Mouse (Mus musculus) neural tube, embryonic 14.5 days (tissue): ENCODE data around the gene Tldc1. TPM values are rescaled to one million over a fixed set of nuclear protein-coding genes. Genes with fewer than 3 reads are reported as not detected.

Source experiments
- ATAC-seq: fragments of 200-750 bp; cut with Nextera tagmentation; 2 replicates; pipeline ENCODE4 v1.8.0; 2017; ENCODE audit warnings: low read depth, mild to moderate bottlenecking, moderate TSS enrichment, moderate library complexity
- H3K27ac ChIP-seq: fragments of 300-500 bp; sonication (generic); 2 replicates; pipeline ENCODE4 v1.5.1; 2014; ENCODE audit warnings: low read depth, mild to moderate bottlenecking, control low read depth, low read length, moderate library complexity, mixed read lengths
- H3K27me3 ChIP-seq: fragments of 300-500 bp; sonication (generic); 2 replicates; pipeline ENCODE4 v1.6.1; 2014; ENCODE audit warnings: low read length; ENCODE audit not compliant: control insufficient read depth, insufficient read depth
- H3K36me3 ChIP-seq: fragments of 300-500 bp; sonication (generic); 2 replicates; pipeline ENCODE4 v1.6.1; 2014; ENCODE audit warnings: low read length, mixed read lengths; ENCODE audit not compliant: control insufficient read depth, insufficient read depth
- H3K4me1 ChIP-seq: fragments of 300-500 bp; sonication (generic); 2 replicates; pipeline ENCODE4 v1.6.1; 2014; ENCODE audit warnings: low read length; ENCODE audit not compliant: control insufficient read depth, insufficient read depth
- H3K4me2 ChIP-seq: fragments of 300-500 bp; sonication (generic); 2 replicates; pipeline ENCODE4 v1.6.1; 2014; ENCODE audit warnings: mild to moderate bottlenecking, low read depth, low read length, control low read depth
- H3K4me3 ChIP-seq: fragments of 300-500 bp; sonication (generic); 2 replicates; pipeline ENCODE4 v1.5.1; 2014; ENCODE audit warnings: low read depth, low read length, control low read depth, mixed read lengths
- H3K9ac ChIP-seq: fragments of 300-500 bp; sonication (generic); replicated peaks from 2 replicates; pipeline ENCODE4 v1.6.1; 2014; ENCODE audit warnings: low read depth, mild to moderate bottlenecking, control low read depth, low read length, mixed read lengths
- H3K9me3 ChIP-seq: fragments of 300-500 bp; sonication (generic); 2 replicates; pipeline ENCODE4 v1.6.1; 2016; ENCODE audit warnings: low read length; ENCODE audit not compliant: control insufficient read depth
- WGBS: fragments of 180-500 bp; shearing (Covaris S2); extraction: QIAGEN DNeasy Blood & Tissue Kit; methylation state at CpG from one replicate; pipeline ENCODE4 v1.1.7; 2014; 5-methylcytosine and 5-hydroxymethylcytosine counted together
- polyA plus RNA-seq: library from polyadenylated mRNA; unstranded; fragments of >200 nt; fragmentation: Nextera tagmentation; extraction: Ambion mirVana; gene quantifications from 2 replicates; pipeline ENCODE4 v1.2.1, GENCODE M21; 2014

Gene Tldc1
- 8.1 and 8.9 TPM in 2 replicates for polyA plus RNA-seq

DNA sequence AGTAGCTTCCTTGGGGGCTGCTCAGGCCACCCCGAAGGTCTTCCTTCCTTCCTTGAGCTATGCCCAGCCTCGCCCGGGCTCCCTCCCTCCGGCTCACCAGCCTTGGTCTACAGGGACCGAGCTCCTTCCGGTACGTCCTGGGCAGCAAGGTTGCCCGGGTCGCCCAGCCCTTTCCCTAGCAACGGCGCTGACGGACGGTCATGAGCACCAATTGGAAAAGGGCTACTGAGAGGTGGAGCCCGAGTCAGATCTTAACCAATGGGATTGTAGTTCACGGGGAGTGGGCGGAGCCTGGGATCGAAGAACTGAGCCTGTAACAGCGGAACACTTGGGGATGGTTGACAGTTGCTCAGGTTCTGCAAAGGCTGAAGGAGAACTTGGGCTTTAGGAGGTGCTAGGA lies at the start of gene Tldc1:
TSS of gene Tldc1 (minus strand) at position 154 of the 400 bp plus-strand sequence.
- under 1% methylated on average over 18 of the region's 18 CpGs for WGBS
- Histone ChIP-seq H3K27ac (peak within 1 kb of the TSS; percentile 82), H3K4me2 (peak within 1 kb of the TSS; percentile 90), H3K9me3 (no peaks in the 10 kb centered on the region), H3K36me3 (no peaks in the 10 kb centered on the region), H3K4me1 (peaks cover 13% of the 10 kb centered on the region), H3K4me3 (peak within 1 kb of the TSS; percentile 51), H3K27me3 (no peaks in the 10 kb centered on the region), H3K9ac (peak within 1 kb of the TSS; percentile 58)
- ATAC-seq, result peak; percentile 96

DNA sequence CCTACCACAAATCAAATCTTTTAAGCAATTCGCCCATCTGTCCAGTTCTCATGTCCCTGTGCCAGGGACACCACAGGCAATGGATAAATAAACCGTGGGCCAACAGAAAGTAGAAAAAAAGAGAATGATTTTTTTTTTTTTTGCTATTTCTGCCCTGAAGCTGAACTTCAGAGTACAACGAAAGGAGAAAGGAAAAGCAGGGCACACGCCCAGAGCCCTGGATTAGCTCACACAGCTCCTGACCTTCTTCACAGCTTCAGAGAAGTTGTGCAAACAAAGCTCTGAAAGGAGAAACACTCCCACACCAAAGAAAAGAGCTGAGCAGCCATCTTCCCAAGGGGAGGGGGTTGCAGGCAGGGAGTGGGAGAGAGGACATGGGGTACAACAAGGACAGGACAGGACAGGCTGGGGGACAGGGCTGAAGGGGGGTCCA lies 49.5 kb upstream of the Tldc1 start:
- Histone ChIP-seq H3K4me3 (no peak overlapping the region), H3K9ac (no peak overlapping the region), H3K9me3 (no peaks in the 10 kb centered on the region), H3K4me2 (no peak overlapping the region), H3K4me1 (peaks cover 45% of the 10 kb centered on the region), H3K27me3 (no peaks in the 10 kb centered on the region), H3K36me3 (no peaks in the 10 kb centered on the region), H3K27ac (no peak overlapping the region)
- ATAC-seq, result no peak
- WGBS, result 38% methylated on average over 4 of the region's 4 CpGs

GRCm38 (mm10) chr8:119826982-119827381 lies 48.8 kb upstream of the Tldc1 start:
- Histone ChIP-seq H3K4me2 (no peak overlapping the region), H3K27me3 (no peaks in the 10 kb centered on the region), H3K27ac (no peak overlapping the region), H3K4me1 (peaks cover 38% of the 10 kb centered on the region), H3K9me3 (no peaks in the 10 kb centered on the region), H3K4me3 (no peak overlapping the region), H3K36me3 (no peaks in the 10 kb centered on the region), H3K9ac (no peak overlapping the region)
- no peak for ATAC-seq
- WGBS, result 75% methylated on average over 5 of the region's 5 CpGs

GRCm38 (mm10) chr8:119825950-119826730 lies 47.9 kb upstream of the Tldc1 start:
- Histone ChIP-seq H3K4me3 (no peak overlapping the region), H3K27me3 (no peaks in the 10 kb centered on the region), H3K4me1 (peaks cover 29% of the 10 kb centered on the region), H3K36me3 (no peaks in the 10 kb centered on the region), H3K9ac (no peak overlapping the region), H3K27ac (no peak overlapping the region), H3K9me3 (no peaks in the 10 kb centered on the region), H3K4me2 (no peak overlapping the region)
- ATAC-seq, result no peak
- 88% methylated on average over 19 of the region's 19 CpGs for WGBS

GRCm38 (mm10) chr8:119824809-119825273 lies 46.6 kb upstream of the Tldc1 start:
- H3K27me3 ChIP-seq, result no peaks in the 10 kb centered on the region
- WGBS, result 82% methylated on average over 11 of the region's 11 CpGs
- ATAC-seq, result no peak
- no peak overlapping the region for H3K4me3 ChIP-seq
- no peak overlapping the region for H3K4me2 ChIP-seq
- H3K27ac ChIP-seq, result no peak overlapping the region
- no peak overlapping the region for H3K9ac ChIP-seq
- H3K4me1 ChIP-seq, result peaks cover 16% of the 10 kb centered on the region
- H3K36me3 ChIP-seq, result no peaks in the 10 kb centered on the region; the same call in 1 of the 2 replicates
- no peaks in the 10 kb centered on the region for H3K9me3 ChIP-seq

- no peak overlapping the region for H3K27ac ChIP-seq
- WGBS, result 44% methylated on average over 4 of the region's 4 CpGs
Measured at GRCm38 (mm10) chr8:119824100-119824499, 45.9 kb upstream of the Tldc1 start.

GRCm38 (mm10) chr8:119823278-119823677 lies 45.1 kb upstream of the Tldc1 start:
- no peak overlapping the region for H3K4me2 ChIP-seq
- H3K27me3 ChIP-seq, result no peaks in the 10 kb centered on the region
- no peak overlapping the region for H3K9ac ChIP-seq
- H3K9me3 ChIP-seq, result no peaks in the 10 kb centered on the region
- no peak overlapping the region for H3K27ac ChIP-seq
- no peak for ATAC-seq
- 96% methylated on average over 9 of the region's 9 CpGs for WGBS
- peaks cover 2% of the 10 kb centered on the region; the same call in 1 of the 2 replicates for H3K4me1 ChIP-seq
- H3K4me3 ChIP-seq, result no peak overlapping the region
- H3K36me3 ChIP-seq, result no peaks in the 10 kb centered on the region; the same call in 1 of the 2 replicates

More at GRCm38 (mm10) chr8:119824100-119824499, 45.9 kb upstream of the Tldc1 start:
- no peaks in the 10 kb centered on the region for H3K9me3 ChIP-seq
- H3K9ac ChIP-seq, result no peak overlapping the region
- peaks cover 9% of the 10 kb centered on the region for H3K4me1 ChIP-seq
- H3K4me2 ChIP-seq, result no peak overlapping the region
- no peak overlapping the region for H3K4me3 ChIP-seq
- H3K27me3 ChIP-seq, result no peaks in the 10 kb centered on the region
- no peaks in the 10 kb centered on the region; the same call in 1 of the 2 replicates for H3K36me3 ChIP-seq
- no peak for ATAC-seq

GRCm38 (mm10) chr8:119821691-119822090 lies 43.5 kb upstream of the Tldc1 start:
- no peak overlapping the region for H3K4me3 ChIP-seq
- H3K9ac ChIP-seq, result no peak overlapping the region
- H3K4me2 ChIP-seq, result no peak overlapping the region
- no peaks in the 10 kb centered on the region; the same call in 1 of the 2 replicates for H3K4me1 ChIP-seq
- no peaks in the 10 kb centered on the region; the same call in 1 of the 2 replicates for H3K36me3 ChIP-seq
- ATAC-seq, result no peak
- 91% methylated on average over 6 of the region's 6 CpGs for WGBS
- no peaks in the 10 kb centered on the region for H3K9me3 ChIP-seq
- H3K27ac ChIP-seq, result no peak overlapping the region
- H3K27me3 ChIP-seq, result no peaks in the 10 kb centered on the region

DNA sequence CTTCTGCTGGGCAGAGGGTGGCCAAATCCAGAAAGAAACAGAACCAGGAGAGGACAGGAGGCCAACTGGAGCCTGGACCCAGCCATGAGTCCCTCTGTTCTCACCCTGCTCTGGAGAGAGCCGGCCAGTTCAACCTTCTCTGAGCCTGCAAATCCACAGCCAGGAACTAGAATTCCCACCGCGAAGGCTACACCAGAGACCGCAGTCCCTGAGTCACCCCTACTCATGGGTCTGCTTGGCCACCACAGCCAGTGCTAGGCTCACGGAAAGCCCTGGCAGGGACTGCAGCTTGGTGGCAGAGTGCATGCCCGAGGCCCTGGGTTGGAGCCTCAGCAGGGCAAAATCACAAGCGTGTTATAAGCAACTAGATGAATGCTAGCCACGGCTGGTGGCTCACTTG lies 41.8 kb upstream of the Tldc1 start:
- H3K4me3 ChIP-seq, result no peak overlapping the region
- no peaks in the 10 kb centered on the region for H3K27me3 ChIP-seq
- no peaks in the 10 kb centered on the region; the same call in 1 of the 2 replicates for H3K4me1 ChIP-seq
- no peaks in the 10 kb centered on the region for H3K9me3 ChIP-seq
- WGBS, result 92% methylated on average over 8 of the region's 8 CpGs
- no peak overlapping the region for H3K4me2 ChIP-seq
- no peak for ATAC-seq
- no peak overlapping the region for H3K9ac ChIP-seq
- no peaks in the 10 kb centered on the region; the same call in 1 of the 2 replicates for H3K36me3 ChIP-seq
- no peak overlapping the region for H3K27ac ChIP-seq
